Comparison of ENCODE assay signal across 27 mouse cellular contexts in the genomic region with DNA sequence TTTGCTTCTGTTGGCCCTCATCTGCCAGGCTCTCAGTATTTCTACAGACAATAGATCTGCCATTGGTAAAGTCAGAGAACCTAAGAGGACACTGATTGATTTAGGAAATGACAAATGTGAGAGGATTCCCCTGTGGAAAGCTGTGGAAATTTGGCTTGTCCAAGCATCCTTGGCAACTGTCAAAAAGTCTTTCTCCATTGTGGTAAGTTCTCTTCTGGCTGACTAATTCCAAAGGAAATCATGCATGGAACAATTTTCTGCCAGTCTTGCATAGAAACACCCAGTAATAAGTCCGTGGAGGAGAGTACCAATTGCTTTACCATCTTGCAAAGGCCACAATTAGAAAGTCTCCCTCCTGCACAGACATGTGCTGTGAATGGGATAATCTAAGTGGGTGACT.
A peak's percentile ranks its signal among the peaks of the same experiment; 100 is the strongest.
DNase-seq lines count a peak whose midpoint lies in the region; ATAC-seq and TF ChIP-seq lines count a peak whose summit lies in the region.
"Had no signal": no experiment of that assay in that cellular context is flagged by ENCODE, and none has a peak within 500 bp of the region (broad histone marks: within the 10 kb centered on the region; RNA-seq: fewer than 3 reads in every experiment).

No protein-coding gene starts in this region.

- 13% methylated on average over 1 of the region's 1 CpGs for WGBS in hindbrain, embryonic 13.5 days
- 31% methylated on average over 1 of the region's 1 CpGs for WGBS in hindbrain, embryonic 11.5 days
- 39% methylated on average over 1 of the region's 1 CpGs for WGBS in midbrain, embryonic 16.5 days
- 56% methylated on average over 1 of the region's 1 CpGs for WGBS in midbrain, embryonic 13.5 days

- no peaks in the 10 kb centered on the region for H3K9me3 ChIP-seq in hindbrain, embryonic 13.5 days
- H3K9me3 ChIP-seq in hindbrain, embryonic 11.5 days (ENCODE audit: control insufficient read depth, low read length) = no peaks in the 10 kb centered on the region
- no peaks in the 10 kb centered on the region for H3K9me3 ChIP-seq in midbrain, embryonic 16.5 days (replicated peaks; ENCODE audit: control insufficient read depth, low read length, poor library complexity, severe bottlenecking)
- H3K9me3 ChIP-seq in midbrain, embryonic 13.5 days = no peaks in the 10 kb centered on the region
- H3K9me3 ChIP-seq: heart, embryonic 13.5 days; intestine, embryonic 15.5 days; limb, embryonic 12.5 days; liver, embryonic 15.5 days; neural tube, embryonic 13.5 days had no signal

- H3K4me3 ChIP-seq in hindbrain, embryonic 13.5 days = no peak overlapping the region
- no peak overlapping the region for H3K4me3 ChIP-seq in hindbrain, embryonic 11.5 days (ENCODE audit: low read depth, low read length)
- no peak overlapping the region for H3K4me3 ChIP-seq in midbrain, embryonic 16.5 days (ENCODE audit: low read depth, low read length)
- H3K4me3 ChIP-seq in midbrain, embryonic 13.5 days (replicated peaks) = no peak overlapping the region
- H3K4me3 ChIP-seq in layer of hippocampus, adult 2 months = no peak overlapping the region
- H3K4me3 ChIP-seq: gastrocnemius, adult 2 months; heart, embryonic 13.5 days; intestine, embryonic 15.5 days; limb, embryonic 12.5 days; liver, embryonic 15.5 days; neural tube, embryonic 13.5 days had no signal

- DNase-seq in cerebellum, postnatal 10 days = peak; percentile 7 to 34
- DNase-seq in cerebellum, adult 11-12 months = no peak
- no peak for DNase-seq in hindbrain, embryonic 11.5 days (ENCODE audit: low spot score)
- DNase-seq in layer of hippocampus, adult 2 months (ENCODE audit: low spot score in 2 of 2) = no peak
- no peak for DNase-seq in heart, adult 18-20 months
- DNase-seq: adrenal gland, postnatal 14 days; cerebellum, adult 2 months; cerebellum, postnatal 25 days; gastrocnemius, adult 2 months; gastrocnemius, postnatal 36 days; heart, postnatal 10 days; kidney, adult 2 months; kidney, postnatal 36 days; lung, embryonic 14.5 days; lung, postnatal 14 days; right cerebral cortex, postnatal 4 days; thymus, adult 2 months; thymus, postnatal 36 days had no signal

- H3K36me3 ChIP-seq in hindbrain, embryonic 13.5 days = no peaks in the 10 kb centered on the region
- no peaks in the 10 kb centered on the region for H3K36me3 ChIP-seq in hindbrain, embryonic 11.5 days (ENCODE audit: control insufficient read depth, insufficient read depth, low read length)
- no peaks in the 10 kb centered on the region for H3K36me3 ChIP-seq in midbrain, embryonic 16.5 days (ENCODE audit: control insufficient read depth, insufficient read depth, low read length)
- H3K36me3 ChIP-seq in midbrain, embryonic 13.5 days = no peaks in the 10 kb centered on the region
- H3K36me3 ChIP-seq: heart, embryonic 13.5 days; intestine, embryonic 15.5 days; limb, embryonic 12.5 days; liver, embryonic 15.5 days; neural tube, embryonic 13.5 days had no signal

- peak; percentile 52; the same call in 1 of the 2 replicates for ATAC-seq in hindbrain, embryonic 13.5 days (ENCODE audit: low FRiP score)
- no peak for ATAC-seq in hindbrain, embryonic 11.5 days (ENCODE audit: low FRiP score)
- ATAC-seq in midbrain, embryonic 16.5 days = 0 out of 2 replicates have a peak, but pooled peaks have one; percentile 42
- ATAC-seq in midbrain, embryonic 13.5 days = no peak
- ATAC-seq: intestine, embryonic 15.5 days had no signal

- no peak overlapping the region for H3K4me2 ChIP-seq in hindbrain, embryonic 13.5 days
- H3K4me2 ChIP-seq in hindbrain, embryonic 11.5 days (replicated peaks; ENCODE audit: low read depth, low read length) = no peak overlapping the region
- no peak overlapping the region for H3K4me2 ChIP-seq in midbrain, embryonic 16.5 days (ENCODE audit: low read length)
- no peak overlapping the region for H3K4me2 ChIP-seq in midbrain, embryonic 13.5 days (replicated peaks)
- H3K4me2 ChIP-seq: heart, embryonic 13.5 days; intestine, embryonic 15.5 days; limb, embryonic 12.5 days; liver, embryonic 15.5 days; lung, embryonic 14.5 days; neural tube, embryonic 13.5 days had no signal

- H3K27ac ChIP-seq in hindbrain, embryonic 13.5 days = no peak overlapping the region
- no peak overlapping the region for H3K27ac ChIP-seq in hindbrain, embryonic 11.5 days (ENCODE audit: low read depth, low read length)
- no peak overlapping the region for H3K27ac ChIP-seq in midbrain, embryonic 16.5 days (ENCODE audit: low read length)
- H3K27ac ChIP-seq in midbrain, embryonic 13.5 days = no peak overlapping the region
- H3K27ac ChIP-seq in layer of hippocampus, adult 2 months = no peak overlapping the region
- H3K27ac ChIP-seq: gastrocnemius, adult 2 months; heart, embryonic 13.5 days; intestine, embryonic 15.5 days; limb, embryonic 12.5 days; liver, embryonic 15.5 days; neural tube, embryonic 13.5 days had no signal

- H3K9ac ChIP-seq in hindbrain, embryonic 13.5 days = no peak overlapping the region
- no peak overlapping the region for H3K9ac ChIP-seq in hindbrain, embryonic 11.5 days (ENCODE audit: low read depth, low read length)
- H3K9ac ChIP-seq in midbrain, embryonic 16.5 days (ENCODE audit: low read depth, low read length) = no peak overlapping the region
- H3K9ac ChIP-seq in midbrain, embryonic 13.5 days (replicated peaks) = no peak overlapping the region
- H3K9ac ChIP-seq: heart, embryonic 13.5 days; intestine, embryonic 15.5 days; limb, embryonic 12.5 days; liver, embryonic 15.5 days; lung, embryonic 14.5 days; neural tube, embryonic 13.5 days had no signal

- no peak for TF ChIP-seq CTCF in layer of hippocampus, adult 2 months (conservative IDR thresholded peaks at IDR 0.05)

- H3K27me3 ChIP-seq in hindbrain, embryonic 13.5 days = no peaks in the 10 kb centered on the region
- H3K27me3 ChIP-seq in hindbrain, embryonic 11.5 days (ENCODE audit: control insufficient read depth, insufficient read depth, low read length) = no peaks in the 10 kb centered on the region
- no peaks in the 10 kb centered on the region for H3K27me3 ChIP-seq in midbrain, embryonic 16.5 days (ENCODE audit: control insufficient read depth, insufficient read depth, low read depth, low read length)
- H3K27me3 ChIP-seq in midbrain, embryonic 13.5 days = no peaks in the 10 kb centered on the region
- H3K27me3 ChIP-seq: CH12.LX; heart, embryonic 13.5 days; intestine, embryonic 15.5 days; limb, embryonic 12.5 days; liver, embryonic 15.5 days; neural tube, embryonic 13.5 days had no signal

- no peaks in the 10 kb centered on the region; the same call in 1 of the 2 replicates for H3K4me1 ChIP-seq in hindbrain, embryonic 13.5 days (replicated peaks)
- H3K4me1 ChIP-seq in hindbrain, embryonic 11.5 days (replicated peaks; ENCODE audit: control insufficient read depth, insufficient read depth, low read length) = no peaks in the 10 kb centered on the region
- H3K4me1 ChIP-seq in midbrain, embryonic 16.5 days (ENCODE audit: control insufficient read depth, insufficient read depth, low read length) = no peaks in the 10 kb centered on the region
- H3K4me1 ChIP-seq in midbrain, embryonic 13.5 days (replicated peaks) = peaks cover 8% of the 10 kb centered on the region; the same call in 1 of the 2 replicates
- H3K4me1 ChIP-seq: heart, embryonic 13.5 days; intestine, embryonic 15.5 days; limb, embryonic 12.5 days; liver, embryonic 15.5 days had no signal

Comparison
In these comparisons a context has a peak if more than half of its experiments do, and no peak if none do; other contexts are left out.
1. DNase-seq: peak in cerebellum, postnatal 10 days (2 of 2); none in cerebellum, adult 11-12 months (single experiment), hindbrain, embryonic 11.5 days (single experiment), layer of hippocampus, adult 2 months (0 of 2) and heart, adult 18-20 months (0 of 2).
2. ATAC-seq: peak in hindbrain, embryonic 13.5 days (single experiment) and midbrain, embryonic 16.5 days (single experiment); none in hindbrain, embryonic 11.5 days (single experiment) and midbrain, embryonic 13.5 days (single experiment).